Mouse (Mus musculus): ENCODE data around the gene Tmem151a.

- TF ChIP-seq CTCF (IDR thresholded peaks at IDR 0.05; ENCODE audit: insufficient read depth, low read depth, low read length), result no peak; the same call in 1 of the 2 replicates
- TF ChIP-seq POLR2A (IDR thresholded peaks at IDR 0.05; ENCODE audit: insufficient read depth, low read depth, low read length), result peak; percentile 72
These were observed 46.6 kb downstream of the Tmem151a start, which contains the start of the genes B4gat1 and AC124502.3 for GRCm38 (mm10) chr19:5038709-5039156.
